Mouse (Mus musculus): ENCODE measurements at regions not wholly inside any gene's neighbourhood (a gene's known extent, or its start where the extent isn't known, plus 50 kb on each side); places are given as distances from the start of the nearest gene placed in this dataset.

GRCm38 (mm10) chr15:36883156-36883555 is 124.4 kb downstream of the Zfp706 start:
- WGBS, result 91% methylated on average over 6 of the region's 6 CpGs
- H3K4me3 ChIP-seq (replicated peaks; ENCODE audit: control insufficient read depth, low read depth, low read length), result no peak overlapping the region
- H3K4me1 ChIP-seq (ENCODE audit: control insufficient read depth, insufficient read depth, low read length), result peaks cover 4% of the 10 kb centered on the region
- TF ChIP-seq CTCF (IDR thresholded peaks at IDR 0.05; ENCODE audit: control insufficient read depth, insufficient read depth, low read length), result no peak
- TF ChIP-seq POLR2A (IDR thresholded peaks at IDR 0.05; ENCODE audit: borderline replicate concordance, control insufficient read depth, low read depth, low read length), result no peak
- no peak overlapping the region for H3K27ac ChIP-seq (ENCODE audit: control insufficient read depth, insufficient read depth, low read depth, low read length, poor library complexity)

GRCm38 (mm10) chr15:36881576-36881975 is 126.0 kb downstream of the Zfp706 start:
- peaks cover 6% of the 10 kb centered on the region for H3K4me1 ChIP-seq (ENCODE audit: control insufficient read depth, insufficient read depth, low read length)
- no peak overlapping the region for H3K4me3 ChIP-seq (replicated peaks; ENCODE audit: control insufficient read depth, low read depth, low read length)
- no peak for TF ChIP-seq POLR2A (IDR thresholded peaks at IDR 0.05; ENCODE audit: borderline replicate concordance, control insufficient read depth, low read depth, low read length)
- TF ChIP-seq CTCF (IDR thresholded peaks at IDR 0.05; ENCODE audit: control insufficient read depth, insufficient read depth, low read length), result no peak
- no peak overlapping the region for H3K27ac ChIP-seq (ENCODE audit: control insufficient read depth, insufficient read depth, low read depth, low read length, poor library complexity)
- 80% methylated on average over 2 of the region's 2 CpGs for WGBS

GRCm38 (mm10) chr15:36880602-36881001 is 127.0 kb downstream of the Zfp706 start:
- H3K4me3 ChIP-seq (replicated peaks; ENCODE audit: control insufficient read depth, low read depth, low read length), result no peak overlapping the region
- no peak overlapping the region for H3K27ac ChIP-seq (ENCODE audit: control insufficient read depth, insufficient read depth, low read depth, low read length, poor library complexity)
- TF ChIP-seq POLR2A (IDR thresholded peaks at IDR 0.05; ENCODE audit: borderline replicate concordance, control insufficient read depth, low read depth, low read length) (no peak), CTCF (IDR thresholded peaks at IDR 0.05; ENCODE audit: control insufficient read depth, insufficient read depth, low read length) (no peak)
- peaks cover 6% of the 10 kb centered on the region for H3K4me1 ChIP-seq (ENCODE audit: control insufficient read depth, insufficient read depth, low read length)
- WGBS, result 95% methylated on average over 3 of the region's 3 CpGs

GRCm38 (mm10) chr15:36879587-36879986 is 128.0 kb downstream of the Zfp706 start:
- peak overlapping the region; percentile 74 for H3K4me3 ChIP-seq (replicated peaks; ENCODE audit: control insufficient read depth, low read depth, low read length)
- TF ChIP-seq CTCF (IDR thresholded peaks at IDR 0.05; ENCODE audit: control insufficient read depth, insufficient read depth, low read length) (no peak), POLR2A (IDR thresholded peaks at IDR 0.05; ENCODE audit: borderline replicate concordance, control insufficient read depth, low read depth, low read length) (no peak)
- H3K4me1 ChIP-seq (ENCODE audit: control insufficient read depth, insufficient read depth, low read length), result peaks cover 6% of the 10 kb centered on the region
- peak overlapping the region; percentile 32; the same call in 1 of the 2 replicates for H3K27ac ChIP-seq (ENCODE audit: control insufficient read depth, insufficient read depth, low read depth, low read length, poor library complexity)
- 24% methylated on average over 7 of the region's 7 CpGs for whole genome bisulfite sequencing

- Histone ChIP-seq H3K4me3 (replicated peaks; ENCODE audit: control insufficient read depth, low read depth, low read length) (peak overlapping the region; percentile 74), H3K4me1 (ENCODE audit: control insufficient read depth, insufficient read depth, low read length) (peaks cover 6% of the 10 kb centered on the region), H3K27ac (ENCODE audit: control insufficient read depth, insufficient read depth, low read depth, low read length, poor library complexity) (no peak overlapping the region; the same call in 1 of the 2 replicates)
- no peak for TF ChIP-seq CTCF (IDR thresholded peaks at IDR 0.05; ENCODE audit: control insufficient read depth, insufficient read depth, low read length)
- TF ChIP-seq POLR2A (IDR thresholded peaks at IDR 0.05; ENCODE audit: borderline replicate concordance, control insufficient read depth, low read depth, low read length), result no peak
- 6% methylated on average over 5 of the region's 5 CpGs for WGBS
Observed at GRCm38 (mm10) chr15:36878960-36879359, 128.6 kb downstream of the Zfp706 start.

GRCm38 (mm10) chr15:36878276-36878675 is 129.3 kb downstream of the Zfp706 start:
- WGBS, result 64% methylated on average over 3 of the region's 3 CpGs
- no peak overlapping the region for H3K27ac ChIP-seq (ENCODE audit: control insufficient read depth, insufficient read depth, low read depth, low read length, poor library complexity)
- H3K4me3 ChIP-seq (replicated peaks; ENCODE audit: control insufficient read depth, low read depth, low read length), result no peak overlapping the region
- H3K4me1 ChIP-seq (ENCODE audit: control insufficient read depth, insufficient read depth, low read length), result peaks cover 6% of the 10 kb centered on the region
- TF ChIP-seq POLR2A (IDR thresholded peaks at IDR 0.05; ENCODE audit: borderline replicate concordance, control insufficient read depth, low read depth, low read length) (no peak), CTCF (IDR thresholded peaks at IDR 0.05; ENCODE audit: control insufficient read depth, insufficient read depth, low read length) (no peak)

- Histone ChIP-seq H3K4me1 (ENCODE audit: control insufficient read depth, insufficient read depth, low read length) (peaks cover 6% of the 10 kb centered on the region), H3K4me3 (replicated peaks; ENCODE audit: control insufficient read depth, low read depth, low read length) (no peak overlapping the region), H3K27ac (ENCODE audit: control insufficient read depth, insufficient read depth, low read depth, low read length, poor library complexity) (no peak overlapping the region)
- 76% methylated on average over 7 of the region's 7 CpGs for WGBS
- TF ChIP-seq CTCF (IDR thresholded peaks at IDR 0.05; ENCODE audit: control insufficient read depth, insufficient read depth, low read length), result no peak
- no peak for TF ChIP-seq POLR2A (IDR thresholded peaks at IDR 0.05; ENCODE audit: borderline replicate concordance, control insufficient read depth, low read depth, low read length)
Observed at GRCm38 (mm10) chr15:36877501-36877900, 130.1 kb downstream of the Zfp706 start.

GRCm38 (mm10) chr15:36875980-36876778 is 131.4 kb downstream of the Zfp706 start:
- Histone ChIP-seq H3K4me3 (replicated peaks; ENCODE audit: control insufficient read depth, low read depth, low read length) (no peak overlapping the region), H3K27ac (ENCODE audit: control insufficient read depth, insufficient read depth, low read depth, low read length, poor library complexity) (peak overlapping the region; percentile 50), H3K4me1 (ENCODE audit: control insufficient read depth, insufficient read depth, low read length) (peaks cover 6% of the 10 kb centered on the region)
- TF ChIP-seq POLR2A (IDR thresholded peaks at IDR 0.05; ENCODE audit: borderline replicate concordance, control insufficient read depth, low read depth, low read length) (no peak), CTCF (IDR thresholded peaks at IDR 0.05; ENCODE audit: control insufficient read depth, insufficient read depth, low read length) (no peak)
- 48% methylated on average over 10 of the region's 10 CpGs for WGBS

All from bone marrow, adult 2 months (tissue).